Mouse (Mus musculus): ENCODE data around the gene Rufy4.

- TF ChIP-seq CTCF (IDR thresholded peaks at IDR 0.05; ENCODE audit: borderline replicate concordance, insufficient read depth, low read depth, low read length), result no peak
- TF ChIP-seq POLR2A (IDR thresholded peaks at IDR 0.05; ENCODE audit: borderline replicate concordance, insufficient read depth, low read length), result no peak
These were observed 6.7 kb downstream of the Rufy4 start for GRCm38 (mm10) chr1:74132011-74132410.
